Mouse (Mus musculus): ENCODE measurements around the gene Gh.
A peak's percentile ranks its signal among the peaks of the same experiment; 100 is the strongest.
"Not testable (repeated sequence)": the region's sequence is repeated elsewhere in the genome, so short reads cannot be mapped to it uniquely, and the experiment has no call there.

Gene Gh

DNA sequence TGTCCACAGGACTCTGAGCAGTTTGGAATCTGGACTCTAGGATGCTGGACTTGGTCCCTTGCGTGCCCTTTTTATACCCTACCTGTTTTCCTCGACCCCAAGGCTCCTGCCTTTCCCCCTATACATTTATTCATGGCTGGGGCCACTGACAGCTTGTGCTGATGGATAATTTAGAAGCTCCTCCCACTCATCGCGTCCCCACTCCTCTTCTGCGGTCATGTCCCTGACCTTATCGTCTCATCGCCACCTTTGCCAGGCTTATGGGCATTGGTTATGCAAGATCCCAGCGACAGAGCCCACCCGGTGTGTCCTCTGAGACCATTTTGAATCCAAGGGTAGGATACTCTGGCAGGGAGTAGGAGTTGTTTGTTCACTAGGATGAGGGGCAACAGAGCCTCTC, at the start of gene Gh:
TSS of gene Gh (minus strand) at position 101 of the 400 bp plus-strand sequence.
- DNase-seq, result no peak

DNA sequence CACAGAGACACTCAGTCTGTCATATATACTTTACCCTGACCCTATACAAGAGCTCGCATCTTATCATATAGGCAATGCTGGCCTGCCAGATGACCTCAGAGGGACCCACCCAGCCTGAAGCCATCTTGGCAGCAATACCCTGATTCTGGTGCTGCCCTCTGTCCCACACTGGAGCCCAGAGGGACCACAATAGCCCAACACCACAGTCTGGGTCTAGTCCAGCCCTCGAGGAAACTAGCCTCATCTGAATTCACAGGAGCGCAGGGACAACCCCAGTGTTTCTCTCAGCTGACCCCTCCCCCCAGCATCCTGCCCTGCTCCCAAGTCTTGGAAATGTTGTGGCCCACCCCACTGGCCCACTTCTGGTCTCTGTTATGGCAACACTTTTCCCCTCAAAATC, 49.6 kb upstream of the Gh start:
- no peak for DNase-seq

DNA sequence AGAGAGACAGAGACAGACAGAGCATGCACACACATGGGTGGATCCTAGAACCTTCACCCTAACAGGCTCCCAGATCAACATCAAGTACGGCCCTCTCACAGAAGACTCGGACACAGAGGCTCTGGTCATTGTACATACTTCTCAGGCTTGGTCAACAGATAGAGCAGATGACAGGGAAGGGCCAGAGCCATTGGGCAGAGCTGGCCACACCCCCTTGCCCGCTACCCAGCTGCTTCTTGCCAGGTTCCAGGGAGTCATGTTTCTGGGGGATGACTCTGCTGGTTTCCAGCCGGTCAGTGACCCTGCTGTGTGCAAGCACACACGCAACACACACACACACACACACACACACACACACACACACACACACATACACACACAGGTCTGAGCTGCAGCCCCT, 49.2 kb upstream of the Gh start:
- no peak for DNase-seq

DNA sequence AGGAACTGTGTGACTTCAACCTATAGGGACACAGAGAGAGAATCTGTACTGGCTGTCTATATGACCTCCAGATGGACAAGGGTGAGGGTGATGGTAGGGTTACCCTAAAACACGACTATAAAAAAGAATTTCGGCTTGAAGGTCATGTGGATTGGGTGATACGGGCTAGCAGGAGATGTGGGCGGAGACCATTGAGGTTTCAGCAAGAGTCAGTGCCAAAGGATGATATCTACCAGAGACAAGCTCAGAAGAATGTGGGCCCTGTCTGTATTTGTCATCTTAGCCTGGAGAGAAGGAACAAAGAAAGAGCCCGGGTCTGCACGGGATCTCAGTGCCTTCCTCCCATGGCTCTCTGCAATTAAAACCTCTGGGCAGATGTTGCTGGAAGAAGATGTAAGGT, 48.1 kb upstream of the Gh start:
- no peak for DNase-seq

DNA sequence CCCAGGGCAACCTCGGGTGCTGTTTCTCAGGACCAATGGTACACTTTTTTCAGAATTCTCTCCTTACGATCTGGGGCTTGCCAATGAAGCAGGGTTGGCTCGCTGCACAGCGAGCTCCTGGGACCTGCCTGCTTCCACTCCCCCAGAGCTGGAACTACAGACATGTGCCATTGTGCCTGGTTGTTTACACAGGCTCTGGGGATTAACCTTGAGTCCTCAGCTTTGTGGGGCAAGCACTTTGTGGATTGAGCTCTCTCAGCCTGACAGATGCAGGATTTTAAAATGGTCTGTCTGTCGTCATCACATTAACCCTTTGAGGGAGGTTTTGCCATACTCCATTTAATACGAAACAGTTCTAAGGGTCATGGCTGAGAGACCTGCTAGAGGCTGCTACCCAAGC, 43.2 kb upstream of the Gh start:
- DNase-seq, result no peak

DNA sequence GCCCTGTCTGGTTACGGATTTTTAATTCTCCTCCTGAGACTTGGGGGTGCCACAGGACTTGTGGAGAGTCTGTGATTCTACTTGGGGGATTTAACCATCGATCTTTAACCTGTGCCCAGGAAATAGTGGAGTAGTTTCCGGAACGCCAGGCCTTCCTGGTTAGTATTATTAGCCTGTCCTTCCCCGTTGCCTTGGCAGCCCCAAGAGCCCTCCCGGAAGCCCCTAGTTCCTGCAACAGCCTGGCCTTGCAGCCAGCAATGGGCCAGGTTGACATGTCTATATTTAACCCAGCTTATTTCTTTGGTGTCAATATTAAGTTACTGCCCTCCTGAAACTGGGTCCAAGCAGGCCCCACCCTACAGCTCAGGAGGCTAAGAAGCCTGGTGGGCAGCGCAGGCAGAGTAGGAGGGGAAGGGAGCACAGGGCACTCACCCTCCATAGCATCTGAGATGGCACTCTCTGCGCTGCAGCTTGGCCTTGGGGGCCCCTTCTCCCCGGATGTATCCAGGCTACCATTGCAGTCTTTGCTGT, 39.4 kb upstream of the Gh start:
- DNase-seq, result peak; percentile 31

DNA sequence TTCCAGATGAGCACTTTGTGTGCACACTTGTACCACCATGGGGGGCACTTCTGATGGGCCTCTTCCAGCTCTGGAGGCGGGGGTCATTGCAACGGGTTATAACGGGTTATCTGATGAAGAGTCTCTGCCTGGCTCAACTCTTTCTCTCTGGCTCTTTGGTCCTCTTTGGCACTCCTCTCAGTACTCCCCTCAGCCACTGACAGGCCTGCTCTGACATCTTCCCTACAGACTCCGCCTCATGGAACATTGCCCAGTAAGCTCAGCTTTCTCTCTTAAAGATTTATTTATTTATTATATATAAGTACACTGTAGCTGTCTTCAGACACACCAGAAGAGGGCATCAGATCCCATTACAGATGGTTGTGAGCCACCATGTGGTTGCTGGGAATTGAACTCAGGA, 37.7 kb upstream of the Gh start:
- not testable (repeated sequence) for DNase-seq

DNA sequence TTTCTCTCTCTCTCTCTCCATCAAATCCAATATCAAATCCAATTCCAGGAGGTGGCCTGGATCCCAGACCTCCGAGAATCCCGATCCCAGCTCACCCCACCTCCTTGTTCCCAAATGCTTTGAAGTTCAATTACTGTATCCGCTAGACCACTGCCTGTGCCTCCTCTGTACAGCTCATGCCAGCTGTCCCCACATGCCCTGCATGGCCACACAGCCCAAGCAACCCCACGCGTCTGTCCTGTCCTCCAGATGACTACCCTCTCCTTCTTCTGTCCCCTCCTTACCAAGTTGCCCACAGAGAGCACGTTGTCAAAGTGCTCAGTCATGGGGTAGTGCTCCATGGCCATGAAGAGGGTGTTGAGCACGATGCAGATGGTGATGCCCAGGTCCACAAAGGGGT, 37.2 kb upstream of the Gh start:
- DNase-seq, result no peak

DNA sequence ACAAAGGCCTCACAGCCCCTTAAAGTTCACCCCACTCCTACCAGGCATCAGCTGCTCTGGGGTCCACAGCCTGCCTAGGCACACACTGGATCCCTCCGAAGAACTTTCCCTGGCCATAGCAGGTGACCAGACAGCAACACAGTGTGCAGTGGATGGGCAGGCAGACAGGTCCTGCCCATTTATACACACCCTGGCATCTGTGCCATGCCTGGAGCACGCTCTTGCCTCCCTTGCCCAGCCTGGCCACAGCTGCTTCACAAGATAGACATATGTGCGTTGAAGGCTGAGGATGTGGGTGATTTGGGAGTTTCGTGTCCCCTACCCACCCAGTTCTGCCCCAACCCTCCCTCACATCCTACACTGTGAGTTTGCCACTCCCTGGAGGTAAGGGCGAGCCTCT, 36.4 kb upstream of the Gh start:
- DNase-seq, result no peak

DNA sequence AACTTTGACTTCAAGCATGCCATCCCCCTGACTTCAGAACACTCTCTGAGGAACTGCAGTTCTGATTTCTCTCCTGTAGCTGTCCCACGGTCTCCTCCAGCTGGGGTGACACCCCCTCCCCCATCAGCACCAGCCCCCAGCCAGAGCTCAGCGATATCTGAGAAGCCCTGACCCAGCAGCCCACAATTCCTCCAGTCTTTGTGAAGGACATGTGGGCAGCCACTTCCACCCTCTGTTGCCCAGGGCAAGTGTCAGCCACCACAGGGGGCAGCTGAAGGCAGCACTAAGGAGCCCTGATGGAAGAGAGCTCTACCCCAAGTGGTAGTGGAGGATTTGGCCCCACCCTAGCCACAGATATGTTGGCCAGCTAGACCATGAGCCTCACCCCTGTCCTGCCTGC, 32.4 kb upstream of the Gh start:
- no peak for DNase-seq

DNA sequence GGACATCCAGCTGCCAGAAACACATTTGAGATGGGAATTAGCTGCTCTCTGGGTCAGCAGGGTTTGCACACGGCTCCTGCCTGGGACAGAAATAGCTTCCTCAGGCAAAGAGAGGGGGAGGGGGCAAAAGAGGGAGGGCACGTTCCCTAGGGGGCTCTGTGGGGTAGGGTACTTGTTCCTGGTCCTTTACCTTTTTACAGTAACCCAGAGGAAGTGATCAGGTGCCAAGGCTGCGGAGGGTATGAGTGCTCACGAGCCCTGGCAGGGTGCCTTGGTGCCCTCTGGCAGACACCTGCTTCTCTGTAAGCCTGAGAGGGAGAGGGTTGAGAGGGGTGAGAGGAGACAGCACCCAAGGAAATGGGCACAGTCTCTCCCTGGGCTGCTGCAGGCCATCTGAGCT, 30.8 kb upstream of the Gh start:
- no peak for DNase-seq

DNA sequence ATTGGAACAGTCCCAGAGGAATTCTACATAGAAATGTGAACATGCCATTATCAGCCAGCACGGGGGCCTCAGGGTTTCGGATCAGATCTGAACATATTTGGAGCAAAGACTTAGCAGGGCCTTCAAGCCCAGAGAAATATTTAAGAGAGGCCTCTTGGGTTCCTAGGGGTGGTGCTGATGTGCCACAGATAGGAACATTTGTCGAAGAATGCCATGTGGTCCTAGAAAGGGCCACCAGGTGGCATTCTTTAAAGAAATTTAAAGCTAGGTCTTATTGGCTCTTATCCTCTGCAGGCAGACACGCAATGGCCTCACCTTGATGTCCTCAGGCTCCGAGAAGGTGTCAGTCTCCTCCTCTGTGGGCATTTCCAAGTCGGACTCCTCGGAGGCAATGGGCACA, 28.0 kb upstream of the Gh start:
- peak; percentile 57 for DNase-seq

DNA sequence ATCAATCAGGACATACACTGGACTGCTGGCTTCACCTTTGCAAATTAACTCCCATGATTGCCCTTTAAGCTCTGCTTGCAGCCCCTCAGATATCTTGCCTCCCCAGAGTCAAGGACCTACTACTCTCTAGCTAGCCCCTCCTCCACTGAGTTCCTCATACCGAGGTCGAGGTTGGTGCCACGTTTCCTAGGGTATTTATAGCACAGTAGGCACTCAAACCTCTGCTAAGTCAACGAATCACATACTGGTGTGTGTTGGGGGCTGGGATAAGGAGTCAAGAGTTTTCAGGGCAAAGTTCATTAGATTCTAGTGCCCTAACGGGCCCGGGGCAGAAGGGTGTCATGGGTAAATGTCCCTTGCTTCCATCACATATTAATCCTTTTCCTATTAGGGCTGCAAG, 27.5 kb upstream of the Gh start:
- DNase-seq, result no peak

DNA sequence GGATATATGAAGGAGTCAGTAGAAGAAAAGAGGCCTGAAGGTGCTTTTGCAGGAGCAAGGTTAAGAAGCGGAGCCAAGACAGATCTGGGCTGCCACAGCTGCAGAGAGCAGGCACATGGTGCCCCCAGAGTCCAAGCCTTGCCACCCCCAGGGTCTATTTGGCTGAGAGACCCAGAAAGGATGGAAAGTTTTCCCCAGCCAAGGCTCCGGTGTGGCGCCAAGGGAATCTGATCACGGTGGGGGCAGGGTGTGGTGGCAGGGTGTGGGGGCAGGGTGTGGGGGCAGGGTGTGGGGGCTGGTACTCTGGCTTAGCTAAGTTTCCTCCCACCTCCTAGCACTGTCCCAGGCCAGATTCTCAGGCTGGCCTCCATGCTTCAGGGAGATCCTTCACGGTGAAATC, 26.9 kb upstream of the Gh start:
- DNase-seq, result no peak

DNA sequence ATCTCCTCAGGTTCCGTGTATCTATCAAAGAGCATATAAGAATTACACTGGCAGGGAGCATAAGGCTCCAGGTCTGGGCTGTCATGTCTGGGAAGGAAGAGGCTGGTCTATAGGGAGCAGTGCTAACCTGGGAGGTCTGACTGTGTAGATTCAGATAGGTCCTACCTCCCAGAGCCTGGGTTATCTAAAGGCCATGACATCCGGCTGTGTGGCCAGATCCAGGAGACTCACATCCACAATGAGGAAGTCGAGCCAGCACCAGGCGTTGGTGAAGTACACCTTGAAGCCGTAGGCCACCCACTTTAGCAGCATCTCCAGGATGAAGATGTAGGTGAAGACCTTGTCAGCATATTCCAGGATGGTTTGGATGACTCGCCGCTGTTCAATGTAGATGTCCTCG, 24.8 kb upstream of the Gh start:
- DNase-seq, result no peak

DNA sequence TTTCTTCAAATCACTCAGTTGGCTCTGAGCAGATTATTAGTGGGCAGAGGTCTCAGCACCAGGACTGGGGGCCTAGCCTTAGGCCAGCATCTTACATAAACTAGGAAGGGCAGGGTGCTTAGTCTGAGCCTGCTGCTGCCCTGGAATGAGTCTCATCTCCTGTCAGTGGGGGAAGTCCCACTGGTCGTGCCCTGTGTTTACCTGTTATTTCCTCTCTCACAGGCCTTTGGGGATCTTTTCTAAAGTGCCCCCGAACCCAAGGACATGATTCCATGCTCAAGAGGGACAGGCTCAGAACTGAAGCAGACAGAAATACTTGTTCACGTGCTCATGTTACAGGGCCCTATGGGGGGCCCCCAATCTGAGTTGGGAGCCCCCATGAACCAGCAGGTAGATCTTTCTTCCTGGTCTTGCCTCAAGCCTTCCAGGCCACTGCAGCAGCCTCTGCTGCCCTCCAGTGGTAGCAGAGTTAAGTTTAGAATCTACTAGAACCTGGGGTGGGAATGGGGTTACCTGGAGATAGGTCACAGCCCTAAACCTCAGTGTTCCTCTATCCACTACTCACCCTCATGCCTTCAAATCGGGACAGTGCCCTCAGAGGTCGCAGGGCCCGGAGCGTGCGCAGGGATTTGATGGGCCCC, 24.0 kb upstream of the Gh start:
- peak; percentile 89 for DNase-seq

DNA sequence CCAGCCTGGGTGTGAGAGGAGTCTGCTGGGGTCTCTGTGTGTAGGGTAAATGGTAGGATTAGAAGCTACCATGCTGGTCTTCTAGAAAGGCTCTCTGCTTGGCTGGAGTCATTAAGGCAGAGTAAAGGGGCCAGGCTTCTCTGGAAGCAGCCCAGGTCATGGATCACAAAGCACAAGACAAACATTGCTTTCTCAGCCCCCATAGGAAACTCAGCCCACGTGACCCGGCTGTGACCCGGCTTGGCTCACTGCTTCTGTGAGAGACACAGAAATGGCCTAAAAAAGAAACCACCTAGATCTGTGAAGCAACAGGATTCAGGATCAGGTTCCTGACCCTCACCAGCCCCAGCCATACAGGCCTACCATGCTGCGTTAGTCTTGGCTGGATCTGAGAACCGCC, 23.2 kb upstream of the Gh start:
- DNase-seq, result peak; percentile 82

DNA sequence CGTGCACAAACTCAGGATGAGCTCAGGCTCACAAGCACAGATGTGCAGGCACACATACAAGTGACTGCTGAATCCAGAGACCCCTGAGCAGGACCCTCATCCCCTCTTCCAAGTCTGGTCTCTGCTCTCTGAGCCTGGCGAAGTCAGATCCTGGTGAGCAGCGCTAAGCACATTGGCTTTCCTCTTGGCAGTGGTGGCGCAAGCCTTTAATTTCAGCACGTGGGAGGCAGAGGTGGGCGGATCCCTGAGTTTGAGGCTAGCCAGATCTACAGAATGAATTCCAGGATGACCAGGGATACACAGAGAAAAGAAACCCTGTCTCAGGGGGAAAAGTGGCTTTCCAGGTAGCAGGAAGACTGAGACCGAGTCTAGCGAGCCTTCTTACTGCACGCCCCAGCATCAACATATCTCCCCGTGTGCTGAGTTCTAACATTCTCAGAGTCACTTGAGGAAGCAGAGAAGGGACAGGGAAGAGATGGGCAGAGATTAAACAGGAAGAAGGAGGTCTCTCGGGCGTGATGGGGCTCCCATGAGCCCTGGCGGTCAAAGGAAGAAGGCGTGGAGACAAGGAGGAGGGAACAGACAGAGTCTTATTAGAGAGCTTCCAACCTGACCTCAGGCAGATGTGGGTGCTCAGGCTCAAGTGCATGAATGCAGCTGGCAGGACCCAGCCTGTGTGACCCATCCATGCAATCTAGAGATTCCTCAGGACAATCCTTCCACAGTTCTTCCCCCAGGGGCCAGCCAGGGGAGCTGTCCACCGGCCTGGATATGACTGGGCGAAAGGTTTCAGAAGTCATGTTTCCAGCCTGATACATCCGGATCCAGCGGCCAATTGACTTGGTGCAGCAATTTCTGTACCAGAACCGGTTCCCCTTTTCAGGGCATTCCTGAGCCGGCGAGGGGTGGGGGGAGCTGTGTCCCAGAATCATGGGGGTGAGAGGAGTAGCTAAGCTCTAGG, 17.0 kb upstream of the Gh start:
- no peak for DNase-seq

DNA sequence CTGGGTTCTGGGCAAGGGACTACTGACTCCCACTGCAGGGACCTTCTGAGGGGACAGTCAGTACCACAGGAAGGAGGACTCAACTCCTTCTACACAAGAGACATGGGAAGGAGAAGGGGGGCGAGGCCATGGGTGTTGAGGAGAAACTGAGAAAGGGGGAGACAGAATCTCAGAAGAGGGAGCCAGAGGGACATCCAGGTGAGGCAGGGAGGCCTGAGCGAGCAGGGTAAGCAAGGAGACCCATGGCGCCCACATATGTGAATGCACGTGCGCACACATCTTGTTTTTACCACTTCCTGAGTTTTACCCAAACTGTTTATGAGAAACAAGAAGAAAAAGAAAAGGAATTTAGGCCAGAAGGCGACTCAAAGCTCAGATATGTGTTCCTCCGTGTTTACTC, 16.1 kb upstream of the Gh start:
- no peak for DNase-seq

DNA sequence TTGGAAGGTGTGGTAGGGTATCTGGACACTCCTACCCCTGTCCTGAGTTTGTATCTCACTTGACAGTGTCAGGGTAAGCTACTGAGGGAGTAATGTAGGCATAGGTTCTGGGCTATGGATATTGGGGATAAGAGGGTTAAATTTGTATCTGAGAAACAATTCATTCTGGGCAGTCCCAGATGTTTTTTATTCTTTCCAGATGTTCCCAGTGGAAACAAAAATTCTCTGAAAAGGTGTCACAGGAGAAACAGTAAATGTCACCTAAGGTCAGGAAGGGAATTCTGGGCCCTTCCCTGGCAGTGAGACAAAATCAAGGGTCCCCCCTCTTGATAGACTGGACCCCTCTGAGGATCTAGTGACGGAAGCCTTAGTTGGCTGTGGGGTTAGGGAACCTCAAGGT, 14.8 kb upstream of the Gh start:
- no peak for DNase-seq

DNA sequence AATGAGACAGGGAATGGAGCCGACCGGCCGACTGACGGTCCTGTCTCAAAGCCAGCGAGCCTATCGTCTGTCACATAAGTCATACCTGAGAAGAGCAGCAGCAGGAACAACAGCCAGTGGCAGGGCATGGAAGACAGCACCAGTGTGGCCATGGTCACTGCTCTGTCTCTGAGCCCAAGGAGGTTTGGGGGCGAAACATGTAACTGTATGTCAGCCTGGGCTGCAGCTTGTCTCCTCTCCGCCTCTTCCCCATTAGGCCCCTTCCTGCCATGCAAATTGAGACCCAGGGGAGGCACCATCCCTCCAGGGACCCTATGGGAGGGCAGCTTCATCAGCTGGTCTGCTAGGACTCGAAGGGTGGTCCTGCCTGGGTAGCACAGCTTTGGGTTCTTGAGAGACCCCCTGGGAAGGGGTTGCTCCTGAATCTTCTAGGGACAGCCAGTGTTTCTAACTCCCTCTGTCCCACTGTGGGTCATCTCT, 12.7 kb upstream of the Gh start, which contains the start of gene Cd79b:
TSS of gene Cd79b (minus strand) at position 430 of the 480 bp plus-strand sequence.
- no peak for DNase-seq

DNA sequence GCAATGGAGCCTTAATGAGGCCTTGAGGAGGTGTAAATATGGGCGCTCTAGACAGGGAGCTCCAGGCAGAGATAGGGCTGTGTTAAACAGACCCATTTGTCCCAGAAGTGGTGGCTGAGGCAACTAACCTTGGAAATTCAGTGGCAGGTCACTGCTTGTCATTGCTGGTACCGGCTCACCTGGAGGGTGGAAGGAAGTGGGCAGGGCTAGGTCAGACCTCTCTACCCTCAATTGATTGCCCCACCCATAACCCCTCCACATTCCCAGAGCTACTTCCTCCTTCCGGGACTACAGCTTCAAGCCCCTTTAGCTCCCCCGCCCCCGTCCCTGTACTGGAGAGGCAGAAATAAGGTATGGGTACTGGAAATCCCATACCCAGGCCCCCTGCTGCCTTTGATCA, 11.9 kb upstream of the Gh start:
- no peak for DNase-seq

DNA sequence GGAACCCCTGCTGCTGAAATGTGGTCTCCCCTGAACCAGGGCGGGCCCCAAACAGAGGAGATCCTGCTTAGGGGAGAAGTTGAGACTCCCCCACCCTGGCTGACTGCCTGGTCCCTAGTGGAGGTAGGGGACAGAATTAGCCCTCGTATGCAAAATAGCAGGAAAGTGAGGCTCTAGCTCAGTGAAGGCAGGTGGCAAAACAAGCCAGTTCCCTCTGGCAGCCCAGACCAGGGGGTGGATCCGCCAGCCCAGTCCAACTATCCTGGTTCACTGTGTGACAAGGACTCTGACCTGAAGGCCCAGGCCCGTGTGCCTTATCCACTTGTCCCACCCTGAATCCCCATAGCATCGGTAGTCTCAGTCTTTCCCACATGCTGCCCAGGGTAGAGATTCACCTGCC, 8.5 kb upstream of the Gh start:
- no peak for DNase-seq

DNA sequence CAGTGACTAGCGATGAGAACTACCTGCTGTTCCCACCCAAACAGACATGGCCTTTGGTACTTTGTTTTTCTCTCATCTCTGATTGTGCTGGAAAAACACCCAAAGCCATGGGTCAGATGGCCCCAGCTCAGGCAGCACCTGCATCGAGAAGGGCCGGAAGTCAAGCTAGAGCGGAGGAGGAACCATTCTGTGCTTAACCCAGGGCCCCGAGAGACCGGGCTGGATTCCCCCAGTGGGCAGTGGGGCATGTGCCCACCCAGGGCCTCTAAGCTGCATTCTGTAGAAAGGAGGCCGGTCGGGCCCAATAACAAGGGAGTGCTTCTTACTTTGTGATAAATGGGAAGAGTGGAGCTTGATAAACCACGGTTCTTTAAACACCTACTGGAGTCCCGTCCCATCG, 6.5 kb upstream of the Gh start:
- DNase-seq, result no peak

Measured in kidney, postnatal 10 days (tissue).